Mouse (Mus musculus): ENCODE results near the gene Olfr906. TPM values are rescaled to one million over a fixed set of nuclear protein-coding genes. Genes with fewer than 3 reads are reported as not detected.

The Olfr906 gene
- not detected in 2 replicates for total RNA-seq (2012; rRNA removed)
- total RNA-seq (2014; rRNA removed): not detected in 2 replicates
- not detected in 2 replicates for polyA plus RNA-seq (2012; ENCODE audit: insufficient read length, low read depth)

GRCm38 (mm10) chr9:38486785-38487184, at the start of gene Olfr906:
Gene Olfr906 (plus strand): TSS chr9:38487085.
- dilution Hi-C loops (cut with MboI; ENCODE audit: extremely low pct_ligation_motif_present, extremely low pct_unique_long_range_greater_than_20kb, low sequenced_read_pairs) (no loop called here), in situ Hi-C loops (cut with MboI; ENCODE audit: low pct_ligation_motif_present, low pct_unique_long_range_greater_than_20kb, low sequenced_read_pairs) (no loop called here)
- no peaks in the 10 kb centered on the region for H3K4me1 ChIP-seq (ENCODE audit: control insufficient read depth in 1 of 2, insufficient read depth in 2 of 2)
- no peak within 1 kb of the TSS for H3K4me2 ChIP-seq (ENCODE audit: insufficient read depth, low read depth, poor library complexity, severe bottlenecking)
- no peaks in the 10 kb centered on the region for H3K79me2 ChIP-seq (replicated peaks; ENCODE audit: control insufficient read depth, extremely low read depth, insufficient read depth, poor library complexity, severe bottlenecking)
- no peak within 1 kb of the TSS for H3K4me3 ChIP-seq (replicated peaks in 1 of 3; ENCODE audit: low read depth in 2 of 3, low read length in 2 of 3, poor library complexity in 1 of 3)
- H3K27me3 ChIP-seq (replicated peaks): no peaks in the 10 kb centered on the region
- TF ChIP-seq CHD1 (IDR thresholded peaks at IDR 0.05; ENCODE audit: low read depth, low read length) (no peak), USF2 (conservative IDR thresholded peaks at IDR 0.05; ENCODE audit: low read depth, low read length) (no peak), MAFK (IDR thresholded peaks at IDR 0.05; ENCODE audit: insufficient replicate concordance, low read length) (no peak), USF1 (IDR thresholded peaks at IDR 0.05; ENCODE audit: low read depth, low read length) (no peak), SIN3A (IDR thresholded peaks at IDR 0.05; ENCODE audit: low read length) (no peak), IRF4 (IDR thresholded peaks at IDR 0.05; ENCODE audit: low read depth, low read length) (no peak)
- H3K27ac ChIP-seq (ENCODE audit: insufficient read depth, low read depth): no peak within 1 kb of the TSS
- no peaks in the 10 kb centered on the region for H3K9me3 ChIP-seq (replicated peaks; ENCODE audit: low read length)
- no peak for DNase-seq (ENCODE audit: extremely low read depth)
- no peak within 1 kb of the TSS for H3K9ac ChIP-seq (ENCODE audit: insufficient read depth, low read depth)
- H3K36me3 ChIP-seq (replicated peaks in 1 of 2; ENCODE audit: control insufficient read depth in 1 of 2, insufficient read depth in 1 of 2, low read length in 1 of 2): no peaks in the 10 kb centered on the region

DNA sequence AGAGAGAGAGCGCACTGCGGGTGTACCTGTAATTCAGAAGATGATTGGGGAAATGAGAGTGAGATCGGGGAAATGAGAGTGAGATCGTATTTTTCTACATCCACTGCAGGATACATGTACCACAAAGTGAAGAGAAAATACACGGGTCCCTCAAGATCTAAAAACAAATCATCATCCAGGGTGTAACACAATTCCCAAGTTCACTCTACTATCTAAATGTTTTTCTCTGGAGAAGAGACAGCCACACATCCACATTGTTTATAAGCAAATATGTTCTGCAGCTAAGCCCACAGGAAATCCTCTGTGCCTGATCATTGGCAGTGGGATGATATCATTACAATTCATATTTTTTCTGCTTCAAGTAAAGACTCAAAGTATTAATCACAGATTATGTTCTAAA, 39.5 kb upstream of the Olfr906 start, which contains the start of gene Olfr902:
Gene Olfr902, plus strand, starts transcription at position 301 of the 400 bp plus-strand sequence.
- no peak within 1 kb of the TSS for H3K9ac ChIP-seq (ENCODE audit: insufficient read depth, low read depth)
- dilution Hi-C loops (cut with MboI; ENCODE audit: extremely low pct_ligation_motif_present, extremely low pct_unique_long_range_greater_than_20kb, low sequenced_read_pairs) (no loop called here), in situ Hi-C loops (cut with MboI; ENCODE audit: low pct_ligation_motif_present, low pct_unique_long_range_greater_than_20kb, low sequenced_read_pairs) (no loop called here)
- no peak within 1 kb of the TSS for H3K27ac ChIP-seq (ENCODE audit: insufficient read depth, low read depth)
- TF ChIP-seq RAD21 (IDR thresholded peaks at IDR 0.05; ENCODE audit: low read depth, low read length): no peak
- no peak for TF ChIP-seq NELFE (IDR thresholded peaks at IDR 0.05; ENCODE audit: low read depth, low read length)
- TF ChIP-seq ZNF384 (IDR thresholded peaks at IDR 0.05; ENCODE audit: low read depth, low read length): no peak
- no peak for TF ChIP-seq ELF1 (IDR thresholded peaks at IDR 0.05; ENCODE audit: low read depth, low read length)
- TF ChIP-seq MEF2A (IDR thresholded peaks at IDR 0.05; ENCODE audit: borderline replicate concordance, low read depth, low read length): no peak
- TF ChIP-seq MAZ (IDR thresholded peaks at IDR 0.05; ENCODE audit: low read depth, low read length): no peak
- no peak for TF ChIP-seq MYC (IDR thresholded peaks at IDR 0.05; ENCODE audit: low read depth, low read length)
- no peak for TF ChIP-seq ZMIZ1 (IDR thresholded peaks at IDR 0.05; ENCODE audit: low read depth, low read length)
- no peak for TF ChIP-seq JUN (IDR thresholded peaks at IDR 0.05; ENCODE audit: insufficient read depth, low read depth, low read length)
- no peak for TF ChIP-seq ZKSCAN1 (IDR thresholded peaks at IDR 0.05; ENCODE audit: borderline replicate concordance, low read depth, low read length)
- TF ChIP-seq MXI1 (IDR thresholded peaks at IDR 0.05; ENCODE audit: low read depth, low read length): no peak
- TF ChIP-seq KAT2A (IDR thresholded peaks at IDR 0.05; ENCODE audit: insufficient replicate concordance, low read length): no peak
- H3K4me3 ChIP-seq (replicated peaks in 1 of 3; ENCODE audit: low read depth in 2 of 3, low read length in 2 of 3, poor library complexity in 1 of 3): no peak within 1 kb of the TSS
- no peaks in the 10 kb centered on the region for H3K36me3 ChIP-seq (replicated peaks in 1 of 2; ENCODE audit: control insufficient read depth in 1 of 2, insufficient read depth in 1 of 2, low read length in 1 of 2)
- no peak for DNase-seq (ENCODE audit: extremely low read depth)
- no peaks in the 10 kb centered on the region for H3K27me3 ChIP-seq (replicated peaks)
- H3K9me3 ChIP-seq (replicated peaks; ENCODE audit: low read length): no peaks in the 10 kb centered on the region
- no peaks in the 10 kb centered on the region for H3K4me1 ChIP-seq (ENCODE audit: control insufficient read depth in 1 of 2, insufficient read depth in 2 of 2)
- H3K79me2 ChIP-seq (replicated peaks; ENCODE audit: control insufficient read depth, extremely low read depth, insufficient read depth, poor library complexity, severe bottlenecking): no peaks in the 10 kb centered on the region
- H3K4me2 ChIP-seq (ENCODE audit: insufficient read depth, low read depth, poor library complexity, severe bottlenecking): no peak within 1 kb of the TSS

Measured in CH12.LX (cell line).